Mouse (Mus musculus) embryonic fibroblast, embryonic 13.5 days (primary cell): Measurements from ENCODE around the gene Nlgn3. TPM values are rescaled to one million over a fixed set of nuclear protein-coding genes. Genes with fewer than 3 reads are reported as not detected.
"Not testable (repeated sequence)": the region's sequence is repeated elsewhere in the genome, so short reads cannot be mapped to it uniquely, and the experiment has no call there.

Experiments
- H3K27ac ChIP-seq: 2 replicates; pipeline ENCODE4 v1.5.1; 2012; ENCODE audit warnings: low read length, control low read depth, inconsistent platforms; ENCODE audit not compliant: insufficient read depth
- H3K4me1 ChIP-seq: 2 replicates; pipeline ENCODE4 v1.6.1; 2011; ENCODE audit warnings: low read length; ENCODE audit not compliant: control insufficient read depth, insufficient read depth
- H3K4me3 ChIP-seq: 2 replicates; pipeline ENCODE4 v1.5.1; 2011; ENCODE audit warnings: mild to moderate bottlenecking, control low read depth, low read length; ENCODE audit not compliant: insufficient read depth
- CTCF ChIP-seq: IDR thresholded peaks from 2 replicates; pipeline ENCODE4 v1.5.1; 2011; ENCODE audit warnings: mild to moderate bottlenecking, control low read depth, low read length, moderate library complexity, borderline replicate concordance; ENCODE audit not compliant: insufficient read depth
- POLR2A ChIP-seq: IDR thresholded peaks from 2 replicates; pipeline ENCODE4 v1.6.1; 2011; ENCODE audit warnings: low read depth, mild to moderate bottlenecking, control low read depth, low read length, moderate library complexity
- polyA plus RNA-seq: library from polyadenylated mRNA; stranded (reverse); fragments of >200 nt; gene quantifications from 2 replicates; pipeline ENCODE4 v1.2.4, GENCODE M21; 2011; ENCODE audit warnings: low read depth; ENCODE audit not compliant: missing spikeins, insufficient read length

Nlgn3 gene
- polyA plus RNA-seq, 1 experiment, result 0.91 TPM

DNA sequence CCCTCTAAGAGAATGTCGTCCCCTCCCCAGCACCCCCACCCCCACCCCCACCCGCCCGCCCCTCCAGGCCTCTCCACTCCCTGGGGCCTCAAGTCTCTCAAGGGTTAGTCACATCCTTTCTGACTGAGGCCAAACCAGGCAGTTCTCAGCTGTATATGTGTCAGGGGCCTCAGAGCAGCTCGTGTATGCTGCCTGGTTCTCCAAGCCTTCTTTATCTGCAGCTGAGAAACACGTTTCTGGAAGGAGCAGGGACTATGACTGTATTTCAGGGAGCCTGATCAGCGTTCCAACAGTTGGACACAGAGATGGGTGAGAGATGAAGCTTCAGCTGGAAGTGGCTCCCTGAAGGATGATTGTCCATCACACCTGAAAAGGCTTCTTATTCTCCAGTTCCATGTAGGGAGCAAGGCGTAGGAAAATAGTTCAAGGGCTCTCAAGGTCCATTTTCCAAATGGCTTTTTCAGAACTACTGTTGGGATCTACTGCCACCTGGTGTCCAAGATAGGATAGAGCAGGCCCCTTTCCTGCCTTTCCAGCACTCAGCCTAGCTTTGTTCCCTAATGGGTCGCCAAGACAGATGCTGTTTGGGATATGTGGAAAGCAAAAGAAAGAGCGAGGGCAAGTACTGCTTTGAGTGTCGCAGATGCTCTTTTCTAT is 30.5 kb downstream of the Nlgn3 start:
- Histone ChIP-seq H3K4me3 (no peak overlapping the region), H3K27ac (peak overlapping the region; percentile 79), H3K4me1 (no peaks in the 10 kb centered on the region; the same call in none of the 2 replicates)
- no peak for TF ChIP-seq CTCF
- TF ChIP-seq POLR2A, result no peak

- Histone ChIP-seq H3K4me3 (peak overlapping the region; percentile 39), H3K4me1 (no peaks in the 10 kb centered on the region; the same call in none of the 2 replicates), H3K27ac (peak overlapping the region; percentile 96)
- TF ChIP-seq CTCF (no peak), POLR2A (no peak)
Observed at GRCm38 (mm10) chrX:101332031-101332374, 33.0 kb downstream of the Nlgn3 start.

DNA sequence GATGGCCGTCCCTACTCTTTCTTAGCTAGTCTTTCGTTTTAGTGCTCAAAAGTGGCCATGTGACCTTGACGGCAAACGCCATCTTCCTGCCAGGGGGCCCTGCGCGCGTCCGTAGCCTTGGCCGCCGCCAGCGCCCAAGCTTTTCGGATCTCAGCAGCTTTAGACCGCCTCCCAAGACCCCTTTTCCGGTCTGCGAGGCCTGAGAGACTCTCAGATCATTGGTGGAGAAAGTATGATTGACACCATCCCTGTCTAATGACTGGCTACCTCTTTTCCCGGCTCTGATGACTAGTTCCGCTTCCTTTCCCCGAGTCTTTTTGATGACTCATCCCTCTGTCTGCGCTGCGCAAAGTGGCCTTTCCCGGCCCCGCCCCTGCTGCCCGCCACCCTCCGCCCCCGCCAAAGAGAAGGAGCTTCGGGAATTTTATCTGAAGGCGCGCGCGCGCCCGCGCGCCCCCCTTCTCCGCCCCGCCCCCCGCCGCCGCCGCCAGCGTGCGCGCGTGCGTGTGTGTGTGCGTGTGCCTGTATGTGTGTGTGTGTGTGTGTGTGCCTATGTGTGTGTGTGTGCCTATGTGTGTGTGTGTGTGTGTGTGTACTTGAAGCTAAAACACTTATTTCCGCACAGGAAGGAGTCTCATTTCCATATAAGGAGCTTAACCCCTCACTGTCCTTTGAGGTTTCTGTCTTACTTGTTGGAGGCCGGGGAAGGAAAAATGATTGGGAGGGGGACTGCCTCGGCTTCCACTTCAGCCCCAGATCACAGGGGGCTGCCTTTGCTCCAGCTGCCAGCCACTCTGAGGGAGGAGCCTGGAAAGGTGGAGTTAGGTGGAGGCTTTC is 33.6 kb downstream of the Nlgn3 start:
- Histone ChIP-seq H3K27ac (peak overlapping the region; percentile 96), H3K4me3 (peak overlapping the region; percentile 39), H3K4me1 (no peaks in the 10 kb centered on the region; the same call in none of the 2 replicates)
- TF ChIP-seq POLR2A (peak; percentile 69), CTCF (no peak)

GRCm38 (mm10) chrX:101334606-101335005 is 35.6 kb downstream of the Nlgn3 start:
- TF ChIP-seq CTCF, result no peak
- TF ChIP-seq POLR2A, result no peak

GRCm38 (mm10) chrX:101338666-101339065 is 39.7 kb downstream of the Nlgn3 start:
- Histone ChIP-seq H3K4me3 (no peak overlapping the region), H3K27ac (no peak overlapping the region), H3K4me1 (no peaks in the 10 kb centered on the region)
- TF ChIP-seq CTCF (no peak), POLR2A (no peak)

More at GRCm38 (mm10) chrX:101334606-101335005, 35.6 kb downstream of the Nlgn3 start:
- H3K27ac ChIP-seq, result no peak overlapping the region
- H3K4me1 ChIP-seq, result no peaks in the 10 kb centered on the region; the same call in none of the 2 replicates
- H3K4me3 ChIP-seq, result no peak overlapping the region

DNA sequence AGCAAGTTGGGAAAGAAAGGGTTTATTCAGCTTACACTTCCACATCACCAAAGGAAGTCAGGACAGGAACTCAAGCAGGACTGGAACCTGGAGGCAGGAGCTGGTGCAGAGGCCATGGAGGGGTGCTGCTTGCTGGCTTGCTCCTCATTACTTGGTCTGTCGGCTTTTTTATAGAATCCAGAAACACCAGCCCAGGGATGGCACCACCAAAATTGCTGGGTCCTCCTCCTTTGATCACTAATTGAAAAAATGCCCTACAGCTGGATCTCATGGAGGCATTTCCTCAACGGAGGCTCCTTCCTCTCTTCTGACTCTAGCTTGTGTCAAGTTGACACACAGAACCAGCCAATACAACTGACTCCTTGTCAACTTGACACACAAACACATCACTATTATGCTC is 43.9 kb downstream of the Nlgn3 start:
- H3K4me3 ChIP-seq, H3K4me1 ChIP-seq, H3K27ac ChIP-seq: not testable (repeated sequence)

DNA sequence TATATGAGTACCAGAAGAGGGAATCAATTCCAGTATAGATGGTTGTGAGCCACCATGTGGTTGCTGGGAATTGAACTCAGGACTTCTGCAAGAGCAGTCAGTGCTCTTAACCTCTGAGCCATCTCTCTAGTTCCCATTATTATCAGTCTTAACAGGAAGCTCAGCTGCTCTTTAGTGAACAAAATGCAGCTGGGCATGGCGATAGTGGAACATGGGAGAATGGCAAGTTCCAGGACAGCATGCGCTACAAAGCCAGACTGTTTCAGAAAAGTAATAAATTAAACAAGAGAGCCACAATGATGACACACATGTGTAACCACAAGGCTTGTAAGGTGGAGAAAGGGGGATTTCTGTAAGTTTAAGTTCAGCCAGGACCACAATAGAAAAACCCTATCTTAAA is 46.5 kb downstream of the Nlgn3 start:
- no peak overlapping the region for H3K27ac ChIP-seq
- no peaks in the 10 kb centered on the region for H3K4me1 ChIP-seq
- TF ChIP-seq CTCF (no peak), POLR2A (no peak)
- no peak overlapping the region for H3K4me3 ChIP-seq

- H3K4me1 ChIP-seq, result no peaks in the 10 kb centered on the region
- TF ChIP-seq POLR2A (no peak), CTCF (no peak)
- no peak overlapping the region for H3K27ac ChIP-seq
- H3K4me3 ChIP-seq, result no peak overlapping the region
Observed at GRCm38 (mm10) chrX:101346475-101346874, 47.5 kb downstream of the Nlgn3 start.

DNA sequence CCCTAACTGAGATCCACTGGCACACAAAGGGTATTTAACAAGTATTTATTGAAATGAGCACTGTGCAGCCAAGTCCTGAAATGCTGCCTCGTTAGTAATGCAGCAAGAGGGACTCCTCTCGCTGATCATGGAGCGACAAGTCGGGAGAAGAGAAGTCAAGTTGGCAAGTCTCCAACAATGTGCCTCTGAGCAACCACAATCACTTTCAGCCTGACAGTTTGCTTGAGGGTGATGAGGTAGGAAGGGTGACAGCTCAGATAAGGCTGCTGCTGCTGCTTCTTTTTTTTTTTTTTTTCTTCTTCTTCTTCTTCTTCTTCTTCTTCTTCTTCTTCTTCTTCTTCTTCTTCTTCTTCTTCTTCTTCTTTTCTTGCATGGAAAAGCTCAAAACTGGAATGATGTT is 52.2 kb downstream of the Nlgn3 start:
- TF ChIP-seq CTCF, result no peak
- no peak for TF ChIP-seq POLR2A
- H3K4me1 ChIP-seq, result no peaks in the 10 kb centered on the region
- H3K27ac ChIP-seq, result no peak overlapping the region
- H3K4me3 ChIP-seq, result no peak overlapping the region

- not testable (repeated sequence) for H3K4me3 ChIP-seq, H3K27ac ChIP-seq, H3K4me1 ChIP-seq
Observed at GRCm38 (mm10) chrX:101358902-101359301, 59.9 kb downstream of the Nlgn3 start.
